Mouse (Mus musculus): ENCODE results near the gene Mrps33. TPM values are rescaled to one million over a fixed set of nuclear protein-coding genes. Genes with fewer than 3 reads are reported as not detected.
A peak's percentile ranks its signal among the peaks of the same experiment; 100 is the strongest.

The Mrps33 gene
- polyA plus RNA-seq (2016; fragmentation: Nextera tagmentation; extraction: Ambion mirVana) = 230 and 231 TPM in 2 replicates

DNA sequence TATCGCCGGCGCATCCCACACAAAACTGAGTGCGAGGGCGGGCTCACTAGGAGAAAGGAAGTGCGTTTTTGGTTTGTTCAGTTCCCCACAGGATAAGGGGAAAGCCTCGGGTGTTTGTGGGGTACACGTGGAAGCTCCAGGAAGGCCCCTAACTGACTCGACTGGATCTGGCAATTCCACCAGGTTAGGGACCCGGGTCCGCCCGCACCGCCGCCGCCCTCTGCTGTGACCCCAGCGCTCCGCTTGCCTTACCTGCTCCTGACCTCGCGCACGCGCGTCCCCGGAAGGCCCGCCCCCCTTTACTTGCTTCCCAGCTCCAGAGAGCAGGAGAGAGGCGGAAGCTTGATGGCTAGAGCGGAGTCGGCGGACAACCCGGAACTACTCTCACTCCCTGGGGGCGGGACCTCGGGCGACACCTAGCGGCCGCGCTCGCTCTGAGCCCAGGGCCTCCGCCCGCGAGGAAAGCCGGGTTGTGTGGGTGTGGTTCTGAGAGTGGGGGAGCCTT, at the start of gene Mrps33:
TSS of gene Mrps33 (minus strand) at position 377 of the 505 bp plus-strand sequence.
- Histone ChIP-seq H3K27me3 (no peaks in the 10 kb centered on the region), H3K9me3 (no peaks in the 10 kb centered on the region), H3K4me3 (peak within 1 kb of the TSS; percentile 71), H3K27ac (replicated peaks) (peak within 1 kb of the TSS; percentile 15; the same call in 1 of the 2 replicates), H3K36me3 (no peaks in the 10 kb centered on the region), H3K4me1 (peaks cover 17% of the 10 kb centered on the region; the same call in 1 of the 2 replicates), H3K9ac (replicated peaks) (peak within 1 kb of the TSS; percentile 67), H3K4me2 (replicated peaks) (peak within 1 kb of the TSS; percentile 66)
- peak; percentile 98 for ATAC-seq (ENCODE audit: low FRiP score, low read depth)
- under 1% methylated on average over 40 of the region's 40 CpGs for whole genome bisulfite sequencing

DNA sequence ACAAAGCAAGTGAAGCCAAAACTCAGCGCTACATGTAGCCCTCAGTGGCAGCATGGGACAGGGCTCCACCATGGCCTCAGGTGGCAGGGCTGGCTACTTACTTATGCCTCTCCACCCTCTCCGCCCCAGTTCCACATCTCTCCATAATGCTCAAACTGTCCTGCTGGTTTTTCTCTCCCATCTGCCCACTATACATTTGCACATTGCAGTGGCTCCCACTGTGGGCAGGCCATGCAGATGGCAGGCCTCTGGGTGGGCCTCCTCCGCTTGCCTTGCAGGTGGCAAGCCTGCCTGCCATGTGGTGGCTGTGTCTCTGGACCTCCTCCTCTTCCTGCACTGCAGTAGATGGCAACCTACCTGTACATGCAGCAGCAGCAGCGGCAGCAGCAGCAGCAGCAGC, 38.9 kb upstream of the Mrps33 start:
- ATAC-seq (ENCODE audit: low FRiP score, low read depth) = no peak

GRCm38 (mm10) chr6:39848766-39849165, 38.0 kb upstream of the Mrps33 start:
- Histone ChIP-seq H3K4me1 (no peaks in the 10 kb centered on the region), H3K4me3 (no peak overlapping the region), H3K9ac (replicated peaks) (no peak overlapping the region), H3K4me2 (replicated peaks) (no peak overlapping the region), H3K27ac (replicated peaks) (no peak overlapping the region), H3K36me3 (no peaks in the 10 kb centered on the region), H3K9me3 (no peaks in the 10 kb centered on the region), H3K27me3 (no peaks in the 10 kb centered on the region)
- WGBS = 50% methylated on average over 7 of the region's 7 CpGs
- no peak for ATAC-seq (ENCODE audit: low FRiP score, low read depth)

More for the DNA sequence above, 38.9 kb upstream of the Mrps33 start:
- 84% methylated on average over 4 of the region's 4 CpGs for WGBS
- no peaks in the 10 kb centered on the region for H3K4me1 ChIP-seq
- no peaks in the 10 kb centered on the region for H3K36me3 ChIP-seq
- no peaks in the 10 kb centered on the region for H3K9me3 ChIP-seq
- no peak overlapping the region for H3K4me3 ChIP-seq
- no peak overlapping the region for H3K9ac ChIP-seq (replicated peaks)
- no peak overlapping the region for H3K27ac ChIP-seq (replicated peaks)
- H3K4me2 ChIP-seq (replicated peaks) = no peak overlapping the region
- no peaks in the 10 kb centered on the region for H3K27me3 ChIP-seq

DNA sequence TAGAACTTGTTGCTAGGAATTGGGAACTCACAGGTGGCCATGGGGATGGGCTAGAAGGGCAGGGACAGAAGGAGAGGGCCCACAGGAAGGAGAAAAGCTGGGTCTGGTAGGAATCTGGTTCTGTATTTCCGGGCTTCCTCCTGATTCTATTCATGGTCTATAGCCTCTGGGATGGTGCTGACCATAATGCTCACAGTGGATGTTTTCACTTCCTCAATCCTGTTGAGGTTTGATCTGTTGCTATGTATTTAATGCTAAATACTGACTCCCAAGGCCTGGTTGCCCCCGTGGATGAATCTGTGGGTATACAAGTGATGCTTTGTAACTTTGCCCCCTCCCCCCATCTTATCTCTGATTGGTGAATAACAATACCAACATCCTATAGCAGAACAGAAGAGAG, 36.8 kb upstream of the Mrps33 start:
- no peak for ATAC-seq (ENCODE audit: low FRiP score, low read depth)
- no peak overlapping the region for H3K4me3 ChIP-seq
- 67% methylated on average over 2 of the region's 2 CpGs for WGBS
- no peak overlapping the region for H3K4me2 ChIP-seq (replicated peaks)
- H3K27ac ChIP-seq (replicated peaks) = no peak overlapping the region
- H3K27me3 ChIP-seq = no peaks in the 10 kb centered on the region
- no peaks in the 10 kb centered on the region for H3K9me3 ChIP-seq
- no peaks in the 10 kb centered on the region for H3K4me1 ChIP-seq
- no peak overlapping the region for H3K9ac ChIP-seq (replicated peaks)
- no peaks in the 10 kb centered on the region for H3K36me3 ChIP-seq

- ATAC-seq (ENCODE audit: low FRiP score, low read depth) = no peak
- Histone ChIP-seq H3K9me3 (no peaks in the 10 kb centered on the region), H3K4me2 (replicated peaks) (no peak overlapping the region), H3K27ac (replicated peaks) (no peak overlapping the region), H3K9ac (replicated peaks) (no peak overlapping the region), H3K36me3 (no peaks in the 10 kb centered on the region), H3K27me3 (no peaks in the 10 kb centered on the region), H3K4me1 (no peaks in the 10 kb centered on the region), H3K4me3 (no peak overlapping the region)
- 90% methylated on average over 14 of the region's 14 CpGs for WGBS
Measured at GRCm38 (mm10) chr6:39843698-39844342, 33.0 kb upstream of the Mrps33 start.

- no peak overlapping the region for H3K27ac ChIP-seq (replicated peaks)
- 91% methylated on average over 5 of the region's 5 CpGs for WGBS
Measured at GRCm38 (mm10) chr6:39828736-39829135, 17.9 kb upstream of the Mrps33 start.

GRCm38 (mm10) chr6:39821241-39821640, 10.5 kb upstream of the Mrps33 start:
- Histone ChIP-seq H3K4me2 (replicated peaks) (no peak overlapping the region), H3K27ac (replicated peaks) (no peak overlapping the region), H3K4me3 (no peak overlapping the region), H3K36me3 (no peaks in the 10 kb centered on the region), H3K4me1 (no peaks in the 10 kb centered on the region), H3K9ac (replicated peaks) (no peak overlapping the region), H3K27me3 (no peaks in the 10 kb centered on the region), H3K9me3 (no peaks in the 10 kb centered on the region)
- WGBS = 85% methylated on average over 3 of the region's 3 CpGs
- ATAC-seq (ENCODE audit: low FRiP score, low read depth) = no peak

More at GRCm38 (mm10) chr6:39828736-39829135, 17.9 kb upstream of the Mrps33 start:
- Histone ChIP-seq H3K9me3 (no peaks in the 10 kb centered on the region), H3K9ac (replicated peaks) (no peak overlapping the region), H3K4me2 (replicated peaks) (no peak overlapping the region), H3K27me3 (no peaks in the 10 kb centered on the region), H3K36me3 (no peaks in the 10 kb centered on the region), H3K4me3 (no peak overlapping the region), H3K4me1 (no peaks in the 10 kb centered on the region)
- ATAC-seq (ENCODE audit: low FRiP score, low read depth) = no peak

GRCm38 (mm10) chr6:39818922-39819321, 8.1 kb upstream of the Mrps33 start:
- no peak overlapping the region for H3K4me3 ChIP-seq
- H3K4me2 ChIP-seq (replicated peaks) = no peak overlapping the region
- no peak overlapping the region for H3K27ac ChIP-seq (replicated peaks)
- no peaks in the 10 kb centered on the region for H3K4me1 ChIP-seq
- no peak overlapping the region for H3K9ac ChIP-seq (replicated peaks)
- 53% methylated on average over 4 of the region's 4 CpGs for WGBS
- no peaks in the 10 kb centered on the region for H3K9me3 ChIP-seq
- ATAC-seq (ENCODE audit: low FRiP score, low read depth) = no peak
- no peaks in the 10 kb centered on the region for H3K36me3 ChIP-seq
- H3K27me3 ChIP-seq = no peaks in the 10 kb centered on the region

DNA sequence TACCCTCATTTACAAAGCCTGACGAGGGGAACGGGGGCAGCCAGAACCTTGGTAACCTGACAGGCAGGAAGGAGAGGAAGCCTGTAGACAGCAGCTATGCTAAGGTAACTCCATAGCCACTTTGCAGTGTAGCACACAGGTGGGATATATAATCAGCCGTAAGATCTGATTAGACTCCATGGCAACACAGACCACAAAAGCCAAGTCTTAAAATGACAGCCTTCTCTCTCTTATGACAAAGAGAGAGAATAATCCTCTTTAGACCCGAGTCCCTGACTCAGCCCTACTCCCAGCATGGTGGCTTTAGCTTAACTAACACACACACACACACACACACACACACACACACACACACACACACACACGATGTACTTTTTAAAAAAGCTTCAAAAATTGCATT, 2.3 kb downstream of the Mrps33 start:
- WGBS = 28% methylated on average over 5 of the region's 5 CpGs
- no peak overlapping the region for H3K27ac ChIP-seq (replicated peaks)
- H3K9ac ChIP-seq (replicated peaks) = no peak overlapping the region
- H3K4me3 ChIP-seq = no peak overlapping the region
- H3K4me1 ChIP-seq = peaks cover 17% of the 10 kb centered on the region; the same call in 1 of the 2 replicates
- no peaks in the 10 kb centered on the region for H3K9me3 ChIP-seq
- no peaks in the 10 kb centered on the region for H3K27me3 ChIP-seq
- peaks cover 7% of the 10 kb centered on the region; the same call in 1 of the 2 replicates for H3K36me3 ChIP-seq
- ATAC-seq (ENCODE audit: low FRiP score, low read depth) = no peak
- H3K4me2 ChIP-seq (replicated peaks) = no peak overlapping the region; the same call in 1 of the 2 replicates

DNA sequence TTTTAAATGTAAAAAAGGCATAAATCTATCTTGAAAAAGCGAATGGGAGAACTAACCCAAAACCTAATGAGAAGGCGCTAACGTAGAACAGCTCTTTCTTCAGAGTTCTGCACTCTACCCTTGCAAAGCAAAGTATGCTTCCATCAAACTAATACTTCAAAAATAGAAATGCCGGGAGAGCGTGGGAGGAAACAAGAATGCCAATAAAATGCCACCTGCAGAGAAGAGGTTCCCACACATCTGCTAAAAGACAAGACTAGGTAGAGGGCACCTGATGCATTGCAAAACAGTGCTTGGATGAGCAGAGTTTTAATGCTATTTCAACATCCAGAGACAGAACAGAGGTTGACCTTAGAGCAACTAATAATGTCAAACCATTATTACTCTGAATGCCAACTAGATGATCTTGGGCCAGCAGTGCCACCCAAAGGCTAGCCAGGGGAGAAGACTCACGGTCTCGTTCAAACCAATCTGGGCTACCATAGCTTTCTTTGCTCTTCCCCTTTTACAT, 3.7 kb downstream of the Mrps33 start:
- H3K36me3 ChIP-seq = peaks cover 16% of the 10 kb centered on the region
- no peak overlapping the region for H3K4me3 ChIP-seq
- 93% methylated on average over 7 of the region's 7 CpGs for WGBS
- H3K4me2 ChIP-seq (replicated peaks) = no peak overlapping the region
- no peak overlapping the region for H3K9ac ChIP-seq (replicated peaks)
- H3K27ac ChIP-seq (replicated peaks) = no peak overlapping the region
- no peak for ATAC-seq (ENCODE audit: low FRiP score, low read depth)
- no peaks in the 10 kb centered on the region for H3K9me3 ChIP-seq
- peaks cover 17% of the 10 kb centered on the region; the same call in 1 of the 2 replicates for H3K4me1 ChIP-seq
- H3K27me3 ChIP-seq = no peaks in the 10 kb centered on the region

GRCm38 (mm10) chr6:39806336-39806735, 4.5 kb downstream of the Mrps33 start:
- Histone ChIP-seq H3K4me3 (no peak overlapping the region), H3K9me3 (no peaks in the 10 kb centered on the region), H3K27me3 (no peaks in the 10 kb centered on the region), H3K27ac (replicated peaks) (no peak overlapping the region; the same call in 1 of the 2 replicates), H3K36me3 (peaks cover 17% of the 10 kb centered on the region), H3K4me1 (peaks cover 17% of the 10 kb centered on the region; the same call in 1 of the 2 replicates), H3K4me2 (replicated peaks) (no peak overlapping the region), H3K9ac (replicated peaks) (no peak overlapping the region)
- ATAC-seq (ENCODE audit: low FRiP score, low read depth) = no peak
- 91% methylated on average over 7 of the region's 7 CpGs for WGBS

DNA sequence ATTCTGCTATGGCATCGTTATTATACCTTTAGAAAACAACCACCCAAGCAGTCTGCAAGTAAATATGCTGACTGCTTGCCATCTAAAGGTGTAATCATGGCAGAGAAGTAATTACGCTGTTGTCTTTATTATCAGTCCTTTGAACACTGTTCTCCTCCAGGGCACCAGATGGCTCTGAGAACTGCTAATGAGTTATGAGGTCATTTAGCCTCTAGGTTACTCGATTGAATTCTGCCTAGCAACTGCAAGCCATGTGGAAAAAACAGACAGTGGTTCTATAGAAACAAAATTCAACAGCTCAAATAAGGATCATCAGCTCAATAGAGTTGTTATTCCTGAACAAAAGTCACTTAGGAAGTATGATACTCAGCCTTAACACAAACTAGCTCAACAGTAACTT, 4.9 kb downstream of the Mrps33 start:
- Histone ChIP-seq H3K9ac (replicated peaks) (no peak overlapping the region), H3K4me2 (replicated peaks) (no peak overlapping the region), H3K27me3 (no peaks in the 10 kb centered on the region), H3K4me1 (peaks cover 17% of the 10 kb centered on the region; the same call in 1 of the 2 replicates), H3K27ac (replicated peaks) (peak overlapping the region; percentile 64; the same call in 1 of the 2 replicates), H3K9me3 (no peaks in the 10 kb centered on the region), H3K4me3 (no peak overlapping the region), H3K36me3 (peaks cover 22% of the 10 kb centered on the region)
- ATAC-seq (ENCODE audit: low FRiP score, low read depth) = no peak
- 51% methylated on average over 3 of the region's 3 CpGs for WGBS

All from midbrain, embryonic 12.5 days (tissue).